Mouse (Mus musculus) adrenal gland, adult 2 months (tissue): ENCODE measurements around the gene Elf1. TPM values are rescaled to one million over a fixed set of nuclear protein-coding genes. Genes with fewer than 3 reads are reported as not detected.
"Not testable (repeated sequence)": the region's sequence is repeated elsewhere in the genome, so short reads cannot be mapped to it uniquely, and the experiment has no call there.

Experiments
- DNase-seq: peaks from one replicate; pipeline ENCODE4 v3.0.0; 2021
- long read RNA-seq: library from polyadenylated mRNA; stranded (forward); transcript quantifications from one replicate; pipeline ENCODE4 v2.0.0, GENCODE M21; 2021
- polyA plus RNA-seq: library from polyadenylated mRNA; depleted of rRNA; stranded (reverse); fragments of >200 nt; gene quantifications from 2 replicates; pipeline ENCODE4 v1.2.3, GENCODE M21; 2012; rRNA removed
- total RNA-seq, 2 experiments: library from RNA; stranded (reverse); gene quantifications; 2 replicates each; pipeline ENCODE4 v1.2.3; 2021

The Elf1 gene
- total RNA-seq (10 to 100 TPM; 18.0 to 26.6 TPM), polyA plus RNA-seq (6.5 and 7.5 TPM in 2 replicates)
- long read RNA-seq, full-length matches to known transcripts, result 3 of 7 reads
- long read RNA-seq, partial matches to known transcripts, result 3 of 7 reads
- long read RNA-seq, other reads (novel, unspliced or antisense), result 1 of 7 reads

DNA sequence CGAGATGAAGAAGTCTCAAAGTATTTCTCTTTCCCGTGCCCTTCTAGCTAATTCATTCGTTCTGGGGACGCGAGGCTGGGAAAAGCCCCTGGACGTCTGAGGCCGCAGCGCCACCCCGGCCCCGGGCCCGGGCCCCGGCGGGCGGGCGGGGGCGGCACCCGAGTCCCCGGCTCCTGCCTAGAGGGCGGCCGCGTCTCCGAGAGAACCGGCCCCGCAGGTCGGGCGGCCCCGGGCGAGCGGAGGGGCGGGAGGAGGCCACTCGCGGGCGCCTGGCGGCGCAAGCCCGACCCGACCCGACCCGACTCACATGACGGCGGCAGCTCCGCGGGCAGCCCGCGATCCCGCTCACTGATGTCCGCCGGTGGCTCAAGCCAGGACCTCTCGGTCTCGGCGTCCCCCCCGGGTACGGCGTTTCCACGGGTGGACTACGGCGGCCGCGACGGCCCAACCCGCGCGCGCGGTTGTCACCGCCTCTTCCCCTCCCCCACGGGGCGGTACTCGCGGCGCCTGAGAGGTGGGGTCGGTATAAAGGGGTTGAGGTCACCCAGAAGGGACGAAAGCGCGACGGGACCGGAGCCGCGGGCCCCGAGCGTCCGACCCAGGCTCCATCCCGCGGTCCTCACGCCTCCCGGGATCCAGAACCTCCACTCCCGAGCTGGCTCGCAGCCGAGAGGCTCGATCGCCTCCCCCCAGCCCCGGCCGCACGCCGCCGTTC lies at the start of gene Elf1:
TSS of gene Elf1 (plus strand) at position 571 of the 715 bp plus-strand sequence.
- peak; percentile 99 for DNase-seq

DNA sequence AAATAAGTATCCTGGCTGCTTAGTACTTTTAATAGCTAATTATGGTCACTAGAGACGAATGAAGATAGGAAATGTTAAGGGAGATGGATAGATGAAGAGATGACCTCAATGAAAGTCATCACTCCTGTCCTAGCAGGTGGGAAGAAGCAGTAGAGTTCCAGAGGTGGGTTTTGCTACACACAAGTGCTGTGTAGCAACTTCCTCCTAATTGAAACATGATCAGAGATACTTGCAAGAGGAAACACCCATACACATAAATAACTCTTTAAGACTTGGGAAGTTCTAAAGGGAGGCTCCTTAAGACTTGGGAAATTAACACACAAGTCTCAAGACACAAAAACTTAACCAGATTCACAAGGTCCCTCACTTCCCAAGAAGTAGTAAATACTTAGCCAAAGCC lies 46.9 kb upstream of the Elf1 start:
- no peak for DNase-seq

DNA sequence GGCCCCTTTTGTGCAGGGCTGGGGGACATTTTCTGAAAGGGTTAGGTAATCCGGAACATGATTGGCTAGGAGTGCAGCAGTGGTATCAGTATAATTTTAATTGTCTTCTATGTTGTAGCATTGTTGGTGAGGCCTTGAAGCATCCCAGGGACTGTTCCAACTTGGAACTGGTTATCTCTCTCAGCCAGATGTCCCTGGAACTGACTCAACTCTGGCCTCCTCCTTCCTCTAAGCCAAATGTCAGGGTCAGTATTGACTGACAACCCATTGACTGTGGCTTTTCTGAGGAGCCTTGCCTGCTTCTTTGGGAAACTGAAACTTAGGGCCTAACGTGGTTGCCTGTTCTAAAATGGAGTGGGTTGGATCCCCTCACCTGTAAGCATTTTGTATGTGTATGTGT lies 40.3 kb upstream of the Elf1 start:
- no peak for DNase-seq

DNA sequence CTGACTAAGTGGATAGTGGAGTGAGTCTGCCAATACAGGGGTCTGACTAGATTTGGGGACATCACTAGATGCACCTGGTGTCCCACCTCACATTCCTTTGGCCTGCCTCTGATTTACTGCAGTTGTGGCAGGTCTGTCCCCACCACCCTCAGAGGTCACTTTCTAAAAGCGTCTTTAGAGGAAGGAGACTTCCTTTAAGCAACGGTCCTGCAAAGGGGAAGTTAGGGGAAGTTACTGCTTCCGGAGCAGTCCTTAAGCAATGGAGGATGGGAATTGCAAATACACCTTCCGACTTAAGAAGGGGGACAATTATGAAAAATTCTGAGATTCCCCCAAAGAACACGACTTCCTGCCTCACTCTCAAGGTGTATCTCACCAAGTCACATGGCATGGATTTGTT lies 39.6 kb upstream of the Elf1 start:
- DNase-seq, result no peak

DNA sequence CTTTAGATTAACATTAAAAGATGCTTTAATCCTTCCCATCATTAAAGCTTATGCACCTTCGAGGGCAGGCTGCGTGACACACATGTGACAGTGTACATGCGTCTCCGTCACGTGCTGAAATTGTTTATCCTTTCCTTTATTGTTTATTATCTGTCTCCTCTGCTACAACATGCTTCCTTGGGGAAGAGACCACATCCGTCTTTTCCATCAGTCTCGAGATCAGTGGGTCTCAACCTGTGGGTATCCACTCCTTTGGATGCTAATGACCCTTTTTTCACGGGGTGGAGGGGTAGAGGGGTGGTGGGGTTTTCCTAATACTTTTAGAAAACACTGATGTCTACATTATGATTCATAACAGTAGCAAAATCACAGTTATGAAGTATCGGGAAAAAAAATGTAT lies 36.4 kb upstream of the Elf1 start:
- no peak for DNase-seq

DNA sequence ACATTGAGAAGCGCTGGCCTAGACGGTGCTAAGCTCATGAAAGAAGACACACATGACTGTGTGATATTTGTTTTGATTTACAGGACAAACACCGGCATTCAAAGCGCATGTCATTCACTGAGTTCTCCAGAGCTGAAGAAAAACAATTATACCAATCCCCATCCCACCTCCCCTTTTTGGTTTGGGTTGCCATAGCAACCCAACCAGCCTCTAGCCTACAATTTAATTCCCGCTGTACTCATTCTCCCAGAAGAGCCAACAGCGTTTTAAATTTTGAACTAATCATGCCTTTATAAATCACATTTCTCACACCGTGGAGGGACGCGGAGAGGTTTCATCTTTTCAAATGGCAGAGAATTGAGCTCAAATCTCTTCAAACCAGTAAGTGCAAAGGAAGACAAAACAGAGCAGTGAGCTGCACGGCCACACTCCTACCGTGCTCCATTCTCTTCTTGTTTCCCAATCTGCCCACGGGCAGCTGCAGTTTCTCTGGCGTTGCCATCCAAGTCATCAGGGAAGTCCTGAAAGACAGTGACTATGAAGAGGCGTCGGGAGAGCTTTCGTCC lies 35.9 kb upstream of the Elf1 start:
- DNase-seq, result no peak

DNA sequence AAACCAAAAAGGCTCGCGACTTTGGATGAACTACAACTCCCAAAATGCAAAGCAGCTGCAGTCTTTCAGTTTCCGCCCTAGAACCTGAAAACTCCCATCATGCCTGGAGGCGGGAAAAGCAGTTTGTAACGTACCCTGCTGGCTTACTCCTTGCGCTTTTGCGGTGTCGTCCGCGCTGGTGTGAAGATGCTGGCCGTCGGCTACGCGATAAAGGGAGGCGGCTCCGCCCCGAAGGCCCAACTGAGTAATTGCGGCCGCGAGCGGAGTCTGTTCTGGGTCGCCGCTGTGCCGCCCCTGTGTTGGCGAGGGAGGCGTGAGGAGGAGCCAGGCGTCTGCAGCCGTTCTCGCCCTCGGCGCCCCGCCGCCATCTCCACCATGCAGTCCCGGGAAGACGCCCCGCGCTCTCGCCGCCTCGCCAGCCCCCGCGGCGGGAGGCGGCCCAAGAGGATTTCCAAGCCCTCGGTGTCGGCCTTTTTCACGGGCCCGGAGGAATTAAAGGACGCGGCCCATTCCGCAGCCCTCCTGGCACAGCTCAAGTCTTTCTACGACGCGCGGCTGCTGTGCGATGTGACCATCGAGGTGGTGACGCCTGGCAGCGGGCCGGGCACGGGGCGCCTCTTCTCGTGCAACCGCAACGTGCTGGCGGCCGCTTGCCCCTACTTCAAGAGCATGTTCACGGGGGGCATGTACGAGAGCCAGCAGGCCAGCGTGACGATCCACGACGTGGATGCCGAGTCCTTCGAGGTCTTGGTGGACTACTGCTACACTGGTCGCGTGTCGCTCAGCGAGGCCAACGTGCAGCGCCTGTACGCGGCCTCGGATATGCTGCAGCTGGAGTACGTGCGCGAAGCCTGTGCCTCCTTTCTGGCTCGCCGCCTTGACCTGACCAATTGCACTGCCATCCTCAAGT lies 29.1 kb upstream of the Elf1 start, which contains the start of gene Kbtbd6:
TSS of gene Kbtbd6 (plus strand) at position 155 of the 910 bp plus-strand sequence.
- DNase-seq, result peak; percentile 88

DNA sequence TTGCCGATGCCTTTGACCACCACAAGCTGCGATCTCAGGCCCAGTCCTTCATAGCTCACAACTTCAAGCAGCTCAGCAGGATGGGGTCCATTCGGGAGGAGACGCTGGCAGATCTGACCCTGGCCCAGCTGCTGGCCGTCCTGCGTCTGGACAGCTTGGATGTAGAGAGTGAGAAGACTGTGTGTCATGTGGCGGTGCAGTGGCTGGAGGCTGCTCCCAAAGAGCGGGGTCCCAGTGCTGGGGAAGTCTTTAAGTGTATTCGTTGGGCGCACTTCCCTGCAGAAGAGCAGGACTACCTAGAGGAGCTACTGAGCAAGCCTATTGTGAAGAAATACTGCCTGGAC lies 28.4 kb upstream of the Elf1 start:
- DNase-seq, result not testable (repeated sequence)

DNA sequence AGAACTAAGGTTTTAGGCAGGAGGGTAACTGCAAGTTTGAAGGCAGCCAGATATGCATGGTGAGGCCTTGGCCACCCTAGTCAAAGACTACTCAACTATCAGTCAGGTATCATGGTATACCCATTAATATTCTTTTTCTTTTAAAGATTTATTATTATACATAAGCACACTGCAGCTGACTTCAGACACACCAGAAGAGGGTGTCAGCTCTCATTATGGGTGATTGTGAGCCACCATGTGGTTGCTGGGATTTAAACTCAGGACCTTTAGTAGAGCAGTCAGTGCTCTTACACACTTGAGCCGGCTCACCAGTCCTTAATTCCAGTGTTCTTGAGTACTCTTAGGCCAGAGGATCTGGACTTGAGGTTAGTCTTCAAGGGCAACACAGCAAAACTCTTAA lies 20.6 kb upstream of the Elf1 start:
- no peak for DNase-seq

DNA sequence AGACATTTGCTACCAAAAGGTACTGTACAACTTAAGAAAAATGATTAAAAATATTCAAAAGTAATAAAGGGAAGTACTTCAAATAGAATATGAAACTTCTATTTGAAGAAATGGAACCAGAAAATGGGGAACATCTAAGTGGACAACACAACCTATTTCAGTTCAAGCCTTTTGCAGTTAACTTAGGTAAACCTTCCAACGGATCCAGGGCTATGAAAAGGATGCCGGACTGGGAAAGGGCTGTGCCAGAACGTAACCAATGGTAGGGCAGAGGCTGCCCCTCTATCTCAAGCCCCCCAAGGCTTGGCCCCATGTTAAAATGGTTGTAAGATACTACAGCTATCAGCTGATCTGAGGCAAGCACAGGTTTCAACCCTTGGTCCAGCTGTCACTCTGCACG lies 20.0 kb upstream of the Elf1 start:
- no peak for DNase-seq

DNA sequence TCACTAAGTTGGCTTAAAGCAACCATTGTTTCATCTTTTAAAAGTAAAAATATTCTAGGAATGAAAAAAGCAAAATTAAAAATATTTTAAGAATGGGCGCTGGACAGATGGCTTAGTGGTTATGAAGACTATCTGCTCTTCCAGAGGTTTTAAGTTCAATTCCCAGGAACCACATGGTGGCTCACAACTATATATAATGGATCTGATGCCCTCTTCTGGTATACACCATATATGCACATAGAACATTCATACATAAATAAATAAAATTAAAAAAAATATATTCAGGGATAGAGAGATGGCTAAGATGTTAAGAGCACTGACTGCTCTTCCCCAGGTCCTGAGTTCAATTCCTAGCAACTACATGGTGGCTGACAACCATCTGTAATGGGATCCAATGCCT lies 15.4 kb upstream of the Elf1 start:
- no peak for DNase-seq

DNA sequence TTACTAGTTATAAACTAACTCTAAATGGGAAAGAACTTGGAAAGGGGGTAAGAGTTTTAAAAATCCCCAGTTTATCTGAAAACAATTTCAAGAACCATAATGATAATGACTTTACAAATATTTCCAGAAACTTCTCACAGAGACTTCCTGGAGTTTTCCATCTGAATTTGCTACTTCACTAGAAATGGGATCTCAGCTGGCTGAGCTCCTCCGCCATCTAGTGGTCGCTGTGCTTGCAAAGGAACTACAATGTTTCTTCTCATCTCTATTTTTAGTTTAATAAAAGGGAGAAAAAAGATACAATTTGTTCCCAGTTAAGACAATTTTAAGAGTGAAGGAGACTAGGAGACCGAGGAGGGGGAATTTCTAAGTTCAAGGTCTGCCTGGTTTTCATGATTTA lies 13.4 kb upstream of the Elf1 start:
- peak; percentile 42 for DNase-seq

DNA sequence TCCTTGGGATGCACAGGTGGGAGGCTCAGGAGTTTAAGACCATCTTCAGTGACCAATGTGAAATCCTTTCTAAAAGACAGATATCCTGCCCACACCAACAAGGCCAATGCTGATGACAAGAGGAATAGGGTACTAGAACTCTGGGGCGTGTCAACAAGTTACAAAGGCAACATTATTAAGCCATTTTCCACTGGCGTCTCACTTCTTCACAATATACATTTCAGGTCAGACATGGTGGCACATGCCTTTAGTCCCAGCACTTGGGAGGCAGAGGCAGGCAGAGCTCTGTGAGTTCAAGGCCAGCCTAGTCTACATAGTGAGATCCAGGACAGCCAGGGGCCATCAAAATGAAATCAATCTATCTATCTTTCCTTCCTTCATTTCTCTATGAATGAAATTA lies 7.6 kb upstream of the Elf1 start:
- DNase-seq, result no peak

DNA sequence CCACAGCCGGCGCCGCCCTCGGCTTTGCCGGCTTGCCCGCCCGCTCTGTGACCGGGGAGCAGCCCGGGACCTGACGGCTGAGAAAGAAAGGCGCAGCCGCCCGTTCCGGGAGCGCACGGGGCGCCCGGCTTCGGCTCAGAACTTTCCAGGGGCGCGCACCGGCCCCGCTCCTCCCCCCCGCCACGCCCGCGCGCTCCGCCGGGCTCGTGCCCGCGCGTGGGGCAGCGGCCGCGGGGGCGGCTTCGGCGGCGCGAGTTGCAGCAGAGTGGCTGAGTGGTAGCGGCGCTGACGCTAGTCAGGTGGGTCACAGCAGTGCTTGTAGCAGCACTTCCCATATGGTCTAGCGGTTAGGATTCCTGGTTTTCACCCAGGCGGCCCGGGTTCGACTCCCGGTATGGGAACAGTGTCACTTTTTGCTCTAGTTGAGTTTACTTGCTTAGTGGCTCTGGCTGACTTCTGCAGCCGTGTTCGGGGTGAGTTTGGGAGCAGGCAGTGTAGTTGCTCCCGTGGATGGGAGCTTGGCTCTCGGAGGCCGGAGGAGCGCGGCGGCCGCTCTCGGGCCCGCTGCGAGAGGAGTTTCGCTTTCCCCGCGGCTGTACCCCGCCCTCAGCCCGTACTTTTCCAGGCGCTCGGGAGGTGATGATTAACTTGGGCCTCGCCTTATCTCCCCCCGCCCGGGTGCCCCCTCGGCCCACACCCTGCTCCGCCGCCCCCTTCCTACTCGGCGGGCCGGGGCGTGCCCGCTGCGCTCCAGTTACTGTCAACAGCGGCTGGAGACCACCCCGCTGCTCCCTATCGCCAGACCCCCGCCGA lies 551 bp downstream of the Elf1 start, which contains the start of gene Wbp4:
TSS of gene Wbp4 (minus strand) at position 182 of the 813 bp plus-strand sequence.
- DNase-seq, result peak; percentile 96

DNA sequence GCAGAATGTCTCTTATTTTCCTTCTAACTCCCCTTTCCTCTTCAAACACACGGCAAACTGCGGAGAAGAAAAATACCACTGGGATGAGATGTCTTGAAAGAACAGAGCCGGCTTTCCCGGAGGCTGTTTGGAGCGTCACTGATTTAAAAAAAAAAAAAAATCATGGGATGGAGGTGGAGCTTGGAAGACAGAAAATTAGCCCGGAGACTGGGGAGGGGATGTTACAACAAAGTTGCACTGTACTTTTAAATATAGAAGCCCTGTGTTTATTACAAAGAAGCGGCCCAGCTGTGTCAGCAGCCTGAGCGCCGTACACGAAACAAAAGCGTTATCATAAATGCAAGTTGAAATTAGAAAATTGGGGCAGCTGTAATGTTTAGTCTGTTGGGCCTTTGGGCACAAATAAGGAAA lies 1.3 kb downstream of the Elf1 start:
- DNase-seq, result peak; percentile 65

DNA sequence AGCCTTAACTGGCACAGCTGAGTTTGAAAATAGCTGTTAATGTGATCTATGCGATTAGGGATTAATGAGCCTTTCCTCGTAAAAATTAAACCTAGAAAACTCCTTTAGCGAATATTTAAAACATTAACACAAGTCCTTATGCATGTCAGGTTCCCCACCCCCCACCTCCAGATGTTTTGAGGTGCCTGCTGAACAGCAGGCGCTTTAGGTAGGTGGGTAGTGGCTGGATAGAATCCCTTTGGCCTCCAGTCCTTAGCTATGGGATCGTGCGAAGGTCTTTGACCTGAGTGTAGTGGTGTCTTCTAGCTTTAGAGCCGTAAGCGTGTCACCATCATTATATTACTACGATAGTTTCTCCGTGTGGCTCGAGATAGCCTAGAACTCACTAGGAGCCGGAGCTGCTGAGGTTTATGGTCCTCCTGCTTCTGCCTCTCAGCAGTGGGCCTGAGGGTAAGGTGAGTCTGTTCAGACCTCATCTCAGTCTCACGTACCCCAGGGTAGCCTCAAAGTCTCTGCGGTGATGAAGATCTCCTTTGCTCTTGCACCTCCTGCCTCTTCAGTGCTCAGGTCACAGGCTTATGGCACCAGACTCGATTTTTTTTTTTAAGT lies 1.9 kb downstream of the Elf1 start:
- peak; percentile 36 for DNase-seq

DNA sequence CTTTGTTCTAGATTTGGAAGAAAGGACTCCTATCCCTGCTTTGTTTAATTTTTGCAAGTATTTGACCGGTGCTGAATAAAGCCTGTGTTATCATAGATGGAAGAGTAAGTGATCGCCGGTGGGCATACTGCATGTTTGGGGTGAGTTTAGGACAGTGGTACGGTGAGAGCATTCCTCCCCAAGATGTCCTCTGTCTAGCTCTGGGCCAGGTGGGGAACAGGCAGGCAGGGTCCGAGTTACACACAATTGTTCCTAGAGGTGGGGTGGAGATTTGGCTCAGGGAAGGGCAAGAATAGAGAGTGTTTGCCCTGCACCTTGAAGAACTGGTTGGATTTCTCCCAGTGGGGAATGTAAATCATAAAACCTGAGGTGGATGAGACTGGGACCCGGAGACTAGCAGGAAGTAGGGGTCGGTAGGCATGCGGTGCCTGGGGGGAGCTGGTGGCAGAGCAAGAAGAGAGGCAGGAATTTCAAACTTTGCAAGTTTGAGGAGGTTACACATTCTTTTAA lies 2.7 kb downstream of the Elf1 start:
- no peak for DNase-seq

DNA sequence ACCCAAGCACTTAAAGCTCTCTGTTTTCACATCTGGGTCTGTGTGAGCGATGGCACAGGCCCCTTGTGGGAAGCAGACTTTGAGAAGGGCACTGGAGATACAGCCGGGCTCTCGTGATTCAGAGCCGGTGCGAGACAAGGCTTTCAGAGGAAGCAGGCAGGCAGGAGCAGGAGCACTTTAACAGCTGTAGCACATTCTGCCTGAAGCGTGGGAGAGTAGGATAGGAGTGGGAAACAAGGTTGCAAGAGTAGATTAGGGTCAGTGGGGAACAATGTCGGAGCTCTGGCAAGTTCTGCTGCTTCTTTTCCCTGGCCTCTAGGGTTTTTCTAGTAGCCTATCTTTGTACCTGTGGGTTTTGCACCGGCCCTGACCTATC lies 5.6 kb downstream of the Elf1 start:
- DNase-seq, result no peak

DNA sequence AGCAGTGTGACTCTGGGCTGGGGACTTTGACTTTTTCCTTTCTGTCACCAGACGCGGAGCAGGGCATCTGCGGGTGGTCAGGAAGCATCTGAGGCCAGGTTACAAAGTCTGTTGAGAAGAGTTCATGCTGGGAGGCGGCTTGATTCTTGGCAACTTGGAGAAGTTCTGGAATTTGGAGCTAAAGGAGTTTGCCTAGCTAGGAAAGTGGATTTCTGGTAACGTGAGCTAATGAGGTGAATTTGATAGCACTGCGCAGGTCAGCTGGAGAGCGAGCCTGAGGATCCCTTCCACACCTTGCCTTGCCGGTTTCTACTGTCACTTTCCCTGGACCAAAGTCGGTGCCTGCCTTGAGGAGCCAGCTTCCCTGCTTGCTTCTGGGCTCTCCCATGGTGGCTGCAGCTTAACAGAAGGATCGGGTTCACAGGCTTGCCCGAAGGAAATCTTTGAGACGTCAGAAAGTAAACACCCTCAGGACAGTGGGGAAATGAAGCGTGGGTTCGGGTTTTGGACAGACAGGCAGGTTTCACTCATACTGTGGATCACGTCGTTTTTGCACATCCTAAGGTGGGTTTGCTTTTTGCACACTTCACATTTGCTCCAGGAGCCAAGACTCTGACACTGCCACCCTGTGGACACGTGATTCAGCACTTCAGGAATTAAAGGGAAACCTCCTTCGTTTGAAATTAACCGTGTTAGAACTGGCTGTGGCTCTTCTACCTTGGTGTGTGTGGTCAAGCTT lies 6.2 kb downstream of the Elf1 start:
- peak; percentile 58 for DNase-seq

DNA sequence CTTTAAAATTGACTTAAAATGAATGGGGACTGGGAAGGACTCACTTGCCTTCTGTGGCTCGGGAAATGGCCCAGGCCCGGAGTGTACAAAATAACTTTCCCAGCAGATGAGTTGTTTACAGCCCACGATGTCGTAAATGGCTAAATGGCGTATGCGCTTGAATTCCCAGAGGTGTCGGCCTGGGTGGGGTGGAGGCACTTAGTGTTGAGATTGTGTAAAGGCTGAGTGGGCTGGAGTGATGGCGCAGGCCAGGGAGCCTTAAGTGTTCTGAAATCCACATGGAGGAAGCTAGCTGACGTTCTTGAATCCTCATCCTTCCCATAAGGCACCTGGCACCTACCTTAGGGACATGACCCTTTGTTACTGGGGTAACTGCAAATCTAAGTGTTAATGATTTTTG lies 7.5 kb downstream of the Elf1 start:
- no peak for DNase-seq
